Mouse (Mus musculus): ENCODE data around the gene Cox5b. TPM values are rescaled to one million over a fixed set of nuclear protein-coding genes. Genes with fewer than 3 reads are reported as not detected.
"Not testable (repeated sequence)": the region's sequence is repeated elsewhere in the genome, so short reads cannot be mapped to it uniquely, and the experiment has no call there.

The Cox5b gene
- polyA plus RNA-seq, 1 experiment from 2014 or later, result 606 TPM

GRCm38 (mm10) chr1:36658621-36659399, 32.4 kb upstream of the Cox5b start:
- Histone ChIP-seq H3K4me3 (replicated peaks; ENCODE audit: low read depth, low read length) (no peak overlapping the region), H3K36me3 (ENCODE audit: control insufficient read depth, insufficient read depth, low read length) (no peaks in the 10 kb centered on the region), H3K27ac (replicated peaks; ENCODE audit: low read depth, low read length) (no peak overlapping the region), H3K4me2 (ENCODE audit: low read length) (no peak overlapping the region), H3K27me3 (ENCODE audit: control insufficient read depth, insufficient read depth, low read length) (no peaks in the 10 kb centered on the region), H3K4me1 (ENCODE audit: control insufficient read depth, insufficient read depth, low read length) (no peaks in the 10 kb centered on the region), H3K9ac (replicated peaks; ENCODE audit: low read length) (no peak overlapping the region), H3K9me3 (ENCODE audit: control insufficient read depth, low read length) (no peaks in the 10 kb centered on the region)
- 88% methylated on average over 7 of the region's 7 CpGs for WGBS
- DNase-seq (no peak), ATAC-seq (ENCODE audit: low FRiP score, low TSS enrichment) (no peak)

- WGBS, result 76% methylated on average over 4 of the region's 4 CpGs
- no peaks in the 10 kb centered on the region for H3K27me3 ChIP-seq (ENCODE audit: control insufficient read depth, insufficient read depth, low read length)
- no peak overlapping the region for H3K27ac ChIP-seq (replicated peaks; ENCODE audit: low read depth, low read length)
- H3K36me3 ChIP-seq (ENCODE audit: control insufficient read depth, insufficient read depth, low read length), result no peaks in the 10 kb centered on the region
- DNase-seq (peak; percentile 26), ATAC-seq (ENCODE audit: low FRiP score, low TSS enrichment) (no peak)
- H3K4me1 ChIP-seq (ENCODE audit: control insufficient read depth, insufficient read depth, low read length), result no peaks in the 10 kb centered on the region
- H3K9ac ChIP-seq (replicated peaks; ENCODE audit: low read length), result no peak overlapping the region
- no peaks in the 10 kb centered on the region for H3K9me3 ChIP-seq (ENCODE audit: control insufficient read depth, low read length)
- H3K4me2 ChIP-seq (ENCODE audit: low read length), result no peak overlapping the region
- H3K4me3 ChIP-seq (replicated peaks; ENCODE audit: low read depth, low read length), result no peak overlapping the region
These were observed 26.8 kb upstream of the Cox5b start for GRCm38 (mm10) chr1:36664457-36664856.

GRCm38 (mm10) chr1:36665165-36665723, 26.0 kb upstream of the Cox5b start:
- ATAC-seq (ENCODE audit: low FRiP score, low TSS enrichment) (no peak), DNase-seq (no peak)
- no peak overlapping the region for H3K27ac ChIP-seq (replicated peaks; ENCODE audit: low read depth, low read length)
- no peak overlapping the region for H3K4me2 ChIP-seq (ENCODE audit: low read length)
- H3K4me3 ChIP-seq (replicated peaks; ENCODE audit: low read depth, low read length), result no peak overlapping the region
- no peaks in the 10 kb centered on the region for H3K27me3 ChIP-seq (ENCODE audit: control insufficient read depth, insufficient read depth, low read length)
- H3K9me3 ChIP-seq (ENCODE audit: control insufficient read depth, low read length), result no peaks in the 10 kb centered on the region
- H3K9ac ChIP-seq (replicated peaks; ENCODE audit: low read length), result no peak overlapping the region
- H3K4me1 ChIP-seq (ENCODE audit: control insufficient read depth, insufficient read depth, low read length), result no peaks in the 10 kb centered on the region
- H3K36me3 ChIP-seq (ENCODE audit: control insufficient read depth, insufficient read depth, low read length), result no peaks in the 10 kb centered on the region
- 57% methylated on average over 11 of the region's 11 CpGs for WGBS

DNA sequence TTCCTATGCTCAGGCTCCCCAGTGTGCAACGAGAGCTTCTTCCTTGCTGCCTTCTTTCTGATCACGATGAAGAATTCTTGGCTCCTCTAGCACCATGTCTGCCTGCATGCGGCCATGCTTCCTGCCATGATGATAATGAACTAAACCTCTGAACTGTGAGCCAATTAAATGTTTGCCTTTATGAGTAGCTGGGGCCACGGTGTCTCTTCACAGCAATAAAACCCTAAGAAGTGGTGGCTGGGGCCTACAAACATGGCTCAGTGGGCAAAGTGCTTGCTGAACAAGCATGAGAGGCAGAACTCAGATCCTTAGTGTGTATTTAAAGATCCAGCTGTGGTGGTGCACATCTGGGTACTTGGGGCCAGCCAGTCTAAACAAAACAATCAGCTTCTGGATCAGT, 25.3 kb upstream of the Cox5b start:
- Histone ChIP-seq H3K4me1 (ENCODE audit: control insufficient read depth, insufficient read depth, low read length) (no peaks in the 10 kb centered on the region), H3K36me3 (ENCODE audit: control insufficient read depth, insufficient read depth, low read length) (no peaks in the 10 kb centered on the region), H3K27ac (replicated peaks; ENCODE audit: low read depth, low read length) (no peak overlapping the region), H3K9ac (replicated peaks; ENCODE audit: low read length) (no peak overlapping the region), H3K4me2 (ENCODE audit: low read length) (no peak overlapping the region), H3K9me3 (ENCODE audit: control insufficient read depth, low read length) (no peaks in the 10 kb centered on the region), H3K27me3 (ENCODE audit: control insufficient read depth, insufficient read depth, low read length) (no peaks in the 10 kb centered on the region), H3K4me3 (replicated peaks; ENCODE audit: low read depth, low read length) (no peak overlapping the region)
- WGBS, result 75% methylated on average over 4 of the region's 4 CpGs
- no peak for DNase-seq
- ATAC-seq (ENCODE audit: low FRiP score, low TSS enrichment), result no peak

GRCm38 (mm10) chr1:36668007-36668406, 23.2 kb upstream of the Cox5b start:
- not testable (repeated sequence) for ATAC-seq (ENCODE audit: low FRiP score, low TSS enrichment); H3K27me3 ChIP-seq (ENCODE audit: control insufficient read depth, insufficient read depth, low read length); H3K9ac ChIP-seq (replicated peaks; ENCODE audit: low read length); H3K4me1 ChIP-seq (ENCODE audit: control insufficient read depth, insufficient read depth, low read length); H3K27ac ChIP-seq (replicated peaks; ENCODE audit: low read depth, low read length); DNase-seq; H3K4me2 ChIP-seq (ENCODE audit: low read length); H3K4me3 ChIP-seq (replicated peaks; ENCODE audit: low read depth, low read length); H3K9me3 ChIP-seq (ENCODE audit: control insufficient read depth, low read length); H3K36me3 ChIP-seq (ENCODE audit: control insufficient read depth, insufficient read depth, low read length)
- WGBS, result 76% methylated on average over 4 of the region's 4 CpGs

GRCm38 (mm10) chr1:36670256-36670655, 21.0 kb upstream of the Cox5b start:
- no peak for ATAC-seq (ENCODE audit: low FRiP score, low TSS enrichment)
- no peaks in the 10 kb centered on the region for H3K36me3 ChIP-seq (ENCODE audit: control insufficient read depth, insufficient read depth, low read length)
- H3K4me1 ChIP-seq (ENCODE audit: control insufficient read depth, insufficient read depth, low read length), result no peaks in the 10 kb centered on the region
- H3K27me3 ChIP-seq (ENCODE audit: control insufficient read depth, insufficient read depth, low read length), result no peaks in the 10 kb centered on the region
- whole genome bisulfite sequencing, result 85% methylated on average over 4 of the region's 4 CpGs
- no peaks in the 10 kb centered on the region for H3K9me3 ChIP-seq (ENCODE audit: control insufficient read depth, low read length)
- no peak overlapping the region for H3K27ac ChIP-seq (replicated peaks; ENCODE audit: low read depth, low read length)
- H3K4me3 ChIP-seq (replicated peaks; ENCODE audit: low read depth, low read length), result no peak overlapping the region
- DNase-seq, result no peak
- H3K9ac ChIP-seq (replicated peaks; ENCODE audit: low read length), result no peak overlapping the region
- no peak overlapping the region for H3K4me2 ChIP-seq (ENCODE audit: low read length)

GRCm38 (mm10) chr1:36671260-36671659, 20.0 kb upstream of the Cox5b start:
- no peak for DNase-seq
- no peaks in the 10 kb centered on the region for H3K36me3 ChIP-seq (ENCODE audit: control insufficient read depth, insufficient read depth, low read length)
- no peak for ATAC-seq (ENCODE audit: low FRiP score, low TSS enrichment)
- WGBS, result 92% methylated on average over 10 of the region's 10 CpGs
- H3K9me3 ChIP-seq (ENCODE audit: control insufficient read depth, low read length), result no peaks in the 10 kb centered on the region
- H3K4me3 ChIP-seq (replicated peaks; ENCODE audit: low read depth, low read length), result no peak overlapping the region
- no peak overlapping the region for H3K9ac ChIP-seq (replicated peaks; ENCODE audit: low read length)
- H3K4me2 ChIP-seq (ENCODE audit: low read length), result no peak overlapping the region
- no peaks in the 10 kb centered on the region for H3K27me3 ChIP-seq (ENCODE audit: control insufficient read depth, insufficient read depth, low read length)
- H3K27ac ChIP-seq (replicated peaks; ENCODE audit: low read depth, low read length), result no peak overlapping the region
- no peaks in the 10 kb centered on the region for H3K4me1 ChIP-seq (ENCODE audit: control insufficient read depth, insufficient read depth, low read length)

DNA sequence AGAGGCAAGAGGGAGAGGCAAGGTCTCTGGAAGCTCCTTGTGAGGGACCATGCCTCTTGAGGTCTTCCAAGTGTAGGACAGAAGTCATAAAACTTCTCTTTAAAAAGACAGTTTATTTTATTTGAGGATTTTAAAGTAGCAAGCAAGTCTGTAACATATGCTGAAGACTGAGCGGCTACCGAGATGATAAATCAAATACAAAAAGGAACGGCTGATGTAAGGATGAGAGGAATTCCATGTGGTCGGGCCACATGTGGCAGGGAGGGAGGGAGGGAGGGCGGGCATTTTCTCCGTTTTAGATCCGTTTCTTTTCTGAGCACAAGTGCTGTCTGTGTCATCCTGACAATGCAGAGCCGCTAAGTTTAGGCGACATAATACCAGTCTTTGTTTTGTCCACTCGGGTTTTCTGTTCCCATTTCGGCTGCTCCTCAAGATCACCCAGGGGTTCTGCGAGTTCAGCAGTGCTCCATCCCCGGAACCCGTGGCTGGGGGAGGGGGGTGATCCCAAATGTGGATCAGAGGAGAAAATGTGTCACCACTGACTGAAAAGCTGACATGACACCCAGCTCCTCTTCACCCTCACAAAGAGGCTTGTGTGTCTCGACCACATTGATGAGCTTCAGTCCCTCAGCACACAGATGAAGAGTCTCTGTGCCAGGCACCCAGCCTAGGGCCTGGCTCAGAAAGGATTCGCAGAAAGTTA, 18.4 kb upstream of the Cox5b start:
- H3K4me2 ChIP-seq (ENCODE audit: low read length), result no peak overlapping the region

More for the DNA sequence above, 18.4 kb upstream of the Cox5b start:
- Histone ChIP-seq H3K27ac (replicated peaks; ENCODE audit: low read depth, low read length) (no peak overlapping the region), H3K9ac (replicated peaks; ENCODE audit: low read length) (no peak overlapping the region), H3K36me3 (ENCODE audit: control insufficient read depth, insufficient read depth, low read length) (no peaks in the 10 kb centered on the region), H3K4me3 (replicated peaks; ENCODE audit: low read depth, low read length) (no peak overlapping the region), H3K4me1 (ENCODE audit: control insufficient read depth, insufficient read depth, low read length) (no peaks in the 10 kb centered on the region), H3K9me3 (ENCODE audit: control insufficient read depth, low read length) (no peaks in the 10 kb centered on the region), H3K27me3 (ENCODE audit: control insufficient read depth, insufficient read depth, low read length) (no peaks in the 10 kb centered on the region)
- WGBS, result 45% methylated on average over 16 of the region's 16 CpGs
- DNase-seq (no peak), ATAC-seq (ENCODE audit: low FRiP score, low TSS enrichment) (no peak)

Data from midbrain, embryonic 14.5 days (tissue).